Mouse (Mus musculus) 3T3-L1 (cell line): ENCODE data around the gene Abr.
A peak's percentile ranks its signal among the peaks of the same experiment; 100 is the strongest.

Source experiments
- DNase-seq: peaks from one replicate; pipeline ENCODE4 v3.0.0-alpha.2; 2015; ENCODE audit warnings: low read depth, low spot score

Gene Abr

GRCm38 (mm10) chr11:76406702-76407583 lies 215.2 kb downstream of the Abr start, which contains the start of gene Timm22:
Gene Timm22, plus strand, starts transcription at chr11:76406952.
- DNase-seq, result peak; percentile 99

GRCm38 (mm10) chr11:76405626-76406264 lies 216.4 kb downstream of the Abr start:
- DNase-seq, result no peak

- no peak for DNase-seq
Observed at GRCm38 (mm10) chr11:76405113-76405512, 217.0 kb downstream of the Abr start.

- no peak for DNase-seq
Observed at GRCm38 (mm10) chr11:76401398-76401797, 220.7 kb downstream of the Abr start.

GRCm38 (mm10) chr11:76399587-76400330 lies 222.4 kb downstream of the Abr start:
- peak; percentile 87 for DNase-seq

GRCm38 (mm10) chr11:76398798-76399586 lies 223.1 kb downstream of the Abr start, which contains the start of gene Nxn:
Gene Nxn, minus strand, starts transcription at chr11:76399140.
- peak; percentile 89 for DNase-seq

GRCm38 (mm10) chr11:76398312-76398797 lies 223.8 kb downstream of the Abr start:
- DNase-seq, result peak; percentile 57

- peak; percentile 60 for DNase-seq
Observed at GRCm38 (mm10) chr11:76397650-76398311, 224.3 kb downstream of the Abr start.

GRCm38 (mm10) chr11:76392996-76393395 lies 229.1 kb downstream of the Abr start:
- no peak for DNase-seq

GRCm38 (mm10) chr11:76392532-76392931 lies 229.6 kb downstream of the Abr start:
- DNase-seq, result no peak

- DNase-seq, result no peak
Observed at GRCm38 (mm10) chr11:76388711-76389110, 233.4 kb downstream of the Abr start.

- no peak for DNase-seq
Observed at GRCm38 (mm10) chr11:76387097-76387496, 235.0 kb downstream of the Abr start.

- DNase-seq, result no peak
Observed at GRCm38 (mm10) chr11:76385746-76386145, 236.4 kb downstream of the Abr start.

GRCm38 (mm10) chr11:76385017-76385416 lies 237.1 kb downstream of the Abr start:
- no peak for DNase-seq

- DNase-seq, result no peak
Observed at GRCm38 (mm10) chr11:76384307-76384706, 237.8 kb downstream of the Abr start.

- no peak for DNase-seq
Observed at GRCm38 (mm10) chr11:76382711-76383324, 239.3 kb downstream of the Abr start.

- DNase-seq, result no peak
Observed at GRCm38 (mm10) chr11:76381201-76381885, 240.8 kb downstream of the Abr start.

- DNase-seq, result no peak
Observed at GRCm38 (mm10) chr11:76379921-76380544, 242.1 kb downstream of the Abr start.

GRCm38 (mm10) chr11:76376425-76376824 lies 245.7 kb downstream of the Abr start:
- no peak for DNase-seq
